10 mouse cellular contexts compared by ENCODE assay signal in genomic region chr6:39567528-39567927, GRCm38 (mm10). TPM values are rescaled to one million over a fixed set of nuclear protein-coding genes. Genes with fewer than 3 reads are reported as not detected.
DNase-seq lines count a peak whose midpoint lies in the region; ATAC-seq lines count a peak whose summit lies in the region.
"Had no signal": no experiment of that assay in that cellular context is flagged by ENCODE, and none has a peak within 500 bp of the region (broad histone marks: within the 10 kb centered on the region; RNA-seq: fewer than 3 reads in every experiment).

No protein-coding gene starts in this region.

- no peak overlapping the region for H3K4me2 ChIP-seq in kidney, embryonic 14.5 days (replicated peaks; ENCODE audit: low read depth, low read length)
- H3K4me2 ChIP-seq: lung, embryonic 15.5 days had no signal

- no peaks in the 10 kb centered on the region for H3K36me3 ChIP-seq in kidney, embryonic 14.5 days (ENCODE audit: control insufficient read depth, insufficient read depth, low read length)
- H3K36me3 ChIP-seq: lung, embryonic 15.5 days had no signal

- no peak for DNase-seq in kidney, adult 11 months
- DNase-seq in ES-CJ7 (ENCODE audit: low read depth, low spot score) = peak; percentile 79
- DNase-seq in kidney, postnatal 36 days = peak; percentile 44 to 52
- DNase-seq in testis, postnatal 14 days (ENCODE audit: low spot score) = no peak
- no peak for DNase-seq in layer of hippocampus, adult 8-10 months (ENCODE audit: low spot score in 2 of 2)
- DNase-seq in left cerebral cortex, postnatal 36 days (ENCODE audit: low spot score in 2 of 2) = no peak

- no peaks in the 10 kb centered on the region for H3K27me3 ChIP-seq in kidney, embryonic 14.5 days (ENCODE audit: control insufficient read depth, insufficient read depth, low read length)
- H3K27me3 ChIP-seq: lung, embryonic 15.5 days had no signal

- 0 out of 2 replicates have a peak, but pooled peaks have one; percentile 34 for ATAC-seq in kidney, embryonic 14.5 days (ENCODE audit: low FRiP score, low TSS enrichment)
- peak; percentile 79 for ATAC-seq in activated CD4-positive, CD25-positive, alpha-beta regulatory T cell, adult 4 months

- no peaks in the 10 kb centered on the region for H3K4me1 ChIP-seq in kidney, embryonic 14.5 days (ENCODE audit: control insufficient read depth, insufficient read depth, low read length)

- H3K9me3 ChIP-seq in kidney, embryonic 14.5 days (ENCODE audit: control insufficient read depth, low read length) = no peaks in the 10 kb centered on the region
- H3K9me3 ChIP-seq: lung, embryonic 15.5 days had no signal

- WGBS in kidney, embryonic 14.5 days = 20% methylated on average over 5 of the region's 5 CpGs

- no peak overlapping the region for H3K9ac ChIP-seq in kidney, embryonic 14.5 days (ENCODE audit: low read depth, low read length)
- H3K9ac ChIP-seq: lung, embryonic 15.5 days had no signal

- no peak overlapping the region for H3K27ac ChIP-seq in kidney, embryonic 14.5 days (ENCODE audit: low read depth, low read length)
- H3K27ac ChIP-seq: lung, embryonic 15.5 days had no signal

- H3K4me3 ChIP-seq in kidney, embryonic 14.5 days (ENCODE audit: low read length) = no peak overlapping the region
- H3K4me3 ChIP-seq: erythroblast, embryonic 14.5 days; lung, embryonic 15.5 days had no signal

- intact Hi-C loops in left cerebral cortex, postnatal 36 days (cut with DNase I) = no loop called here

RNA-seq across cellular contexts. Expression of gene Adck2, which starts 6.1 kb away (rescaled TPM):
- 13.8 and 24.4 TPM in 2 replicates for polyA plus RNA-seq in kidney, embryonic 14.5 days (2014; fragmentation: Nextera tagmentation; extraction: Ambion mirVana)
- polyA plus RNA-seq in activated CD4-positive, CD25-positive, alpha-beta regulatory T cell, adult 4 months (2017; shearing (Covaris generic)) = 10 to 100 TPM; 21.6 to 27.7 TPM
- 10 to 100 TPM; 27.6 to 34.5 (median 34.0) TPM for total RNA-seq in layer of hippocampus, adult 8-10 months (2022)
- total RNA-seq in left cerebral cortex, postnatal 36 days (2021) = 10 to 100 TPM; 28.5 to 31.7 TPM

RNA-seq across cellular contexts. Expression of gene Dennd2a, which starts 9.9 kb away (rescaled TPM):
- 23.3 and 31.8 TPM in 2 replicates for polyA plus RNA-seq in kidney, embryonic 14.5 days (2014; fragmentation: Nextera tagmentation; extraction: Ambion mirVana)
- polyA plus RNA-seq in activated CD4-positive, CD25-positive, alpha-beta regulatory T cell, adult 4 months (2017; shearing (Covaris generic)) = 1 to 10 TPM in 1 of 2 experiments, not detected in 1; 1.3 TPM
- 10 to 100 TPM; 31.0 to 41.5 (median 36.2) TPM for total RNA-seq in layer of hippocampus, adult 8-10 months (2022)
- 10 to 100 TPM; 20.5 to 23.7 TPM for total RNA-seq in left cerebral cortex, postnatal 36 days (2021)
- polyA plus RNA-seq: erythroblast, embryonic 14.5 days had no signal

RNA-seq across cellular contexts. Expression of gene Gm42420, which starts 18.0 kb away (rescaled TPM):
- 2.1 TPM in 1 of 2 replicates, not detected in the other for polyA plus RNA-seq in kidney, embryonic 14.5 days (2014; fragmentation: Nextera tagmentation; extraction: Ambion mirVana)
- 1 to 10 TPM in 1 of 2 experiments, not detected in 1; 2.4 TPM for polyA plus RNA-seq in activated CD4-positive, CD25-positive, alpha-beta regulatory T cell, adult 4 months (2017; shearing (Covaris generic))
- total RNA-seq in layer of hippocampus, adult 8-10 months (2022) = 1 to 10 TPM in 1 of 4 experiments, not detected in 3; 1.2 TPM
- total RNA-seq in left cerebral cortex, postnatal 36 days (2021) = 1 to 10 TPM in 1 of 2 experiments, not detected in 1; 1.3 TPM
- polyA plus RNA-seq: erythroblast, embryonic 14.5 days had no signal

RNA-seq across cellular contexts. Expression of gene Ndufb2, which starts 24.8 kb away (rescaled TPM):
- polyA plus RNA-seq in kidney, embryonic 14.5 days (2014; fragmentation: Nextera tagmentation; extraction: Ambion mirVana) = 304 and 445 TPM in 2 replicates
- 10 to 100 TPM; 91.9 to 92.5 TPM for polyA plus RNA-seq in activated CD4-positive, CD25-positive, alpha-beta regulatory T cell, adult 4 months (2017; shearing (Covaris generic))
- 100 to 1,000 TPM; 168 to 170 (median 168) TPM for total RNA-seq in layer of hippocampus, adult 8-10 months (2022)
- total RNA-seq in left cerebral cortex, postnatal 36 days (2021) = 100 to 1,000 TPM; 174 to 188 TPM

Comparison
In these comparisons a context has a peak if more than half of its experiments do, and no peak if none do; other contexts are left out.
1. DNase-seq: peak in ES-CJ7 (single experiment) and kidney, postnatal 36 days (2 of 2); none in kidney, adult 11 months (single experiment), testis, postnatal 14 days (single experiment), layer of hippocampus, adult 8-10 months (0 of 2) and left cerebral cortex, postnatal 36 days (0 of 2).